Mouse (Mus musculus): Measurements from ENCODE around the gene Prpf31. TPM values are rescaled to one million over a fixed set of nuclear protein-coding genes. Genes with fewer than 3 reads are reported as not detected.

Prpf31 gene
- polyA plus RNA-seq (2012; rRNA removed; ENCODE audit: low replicate concordance) = 12.2 and 16.7 TPM in 2 replicates

GRCm38 (mm10) chr7:3629543-3630477, at the start of gene Prpf31, which contains the start of gene Tfpt:
Gene Prpf31 (plus strand): TSS chr7:3629985.
Gene Tfpt (minus strand): TSS chr7:3629929.

DNA sequence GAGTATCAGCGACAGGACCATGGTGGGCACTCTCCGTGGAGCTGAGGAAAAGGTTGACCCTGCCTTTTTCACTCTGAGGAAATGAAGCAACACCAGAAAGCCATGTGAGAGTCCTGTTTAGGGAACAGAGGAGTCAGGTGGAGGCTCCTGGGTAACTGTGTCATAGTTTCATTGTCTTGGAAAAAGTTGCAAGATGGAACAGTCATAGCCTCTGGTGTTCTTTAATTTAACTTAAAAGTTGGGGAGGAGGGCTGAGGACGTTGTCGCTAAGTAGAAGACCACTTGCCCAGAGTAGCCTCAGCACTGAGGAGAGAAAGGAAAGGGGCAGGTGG, 13.8 kb upstream of the Prpf31 start, which contains the start of gene Oscar:
Oscar (minus strand) TSS at position 101 of the 332 bp plus-strand sequence.

DNA sequence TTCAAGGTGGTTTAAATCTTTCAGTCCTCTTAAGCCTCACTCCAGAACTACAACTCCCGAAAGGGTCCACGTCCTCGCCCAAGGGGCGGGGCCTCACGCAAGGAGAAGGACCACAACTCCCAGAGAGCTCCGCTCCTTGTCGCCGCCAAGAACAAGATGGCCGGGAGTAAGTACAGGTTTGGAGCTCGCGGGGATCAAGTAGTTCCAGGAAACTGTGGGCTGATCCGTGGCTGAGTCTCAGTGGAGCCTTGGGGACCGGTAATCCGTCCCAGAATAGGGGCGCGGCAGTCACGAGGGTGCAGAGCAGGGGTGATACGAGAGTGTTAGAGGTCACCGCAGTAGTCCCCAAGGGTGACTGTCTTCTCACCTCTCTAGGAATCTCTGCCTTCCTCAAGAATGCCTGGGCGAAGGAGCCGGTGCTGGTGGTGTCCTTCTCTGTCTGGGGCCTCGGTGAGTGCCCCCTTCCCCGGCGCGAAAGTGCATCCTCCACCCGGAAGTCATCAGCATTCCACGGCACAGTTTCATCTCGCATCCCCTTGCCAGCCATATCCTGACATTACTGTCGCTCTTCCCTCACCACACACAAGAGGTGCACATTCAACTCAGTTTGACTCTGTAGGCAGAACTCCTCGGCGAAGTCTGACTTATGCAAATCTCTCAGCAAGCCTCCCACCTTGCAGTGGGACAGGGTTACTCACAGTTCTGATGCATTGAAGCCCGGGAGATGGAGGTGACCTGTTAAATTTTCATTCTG, 12.4 kb upstream of the Prpf31 start, which contains the start of gene Ndufa3:
Ndufa3 (plus strand) TSS at position 132 of the 754 bp plus-strand sequence.

GRCm38 (mm10) chr7:3644672-3645487, 15.1 kb downstream of the Prpf31 start, which contains the start of gene Cnot3:
Gene Cnot3 (plus strand): TSS chr7:3645268.

GRCm38 (mm10) chr7:3665215-3666114, 35.7 kb downstream of the Prpf31 start, which contains the start of gene Leng1:
Gene Leng1 (minus strand): TSS chr7:3665840.

GRCm38 (mm10) chr7:3677342-3677741, 47.6 kb downstream of the Prpf31 start, which contains the start of gene Tmc4:
Gene Tmc4 (minus strand): TSS chr7:3677553.

Other genes starting within 250 kb of the Prpf31 start
- gene Cacng8, start 239.3 kb upstream of the Prpf31 start, polyA plus RNA-seq (2012; rRNA removed; ENCODE audit: low replicate concordance) = 0.44 and 0.89 TPM in 2 replicates
- not detected in 2 replicates for gene Cacng6, start 205.8 kb upstream of the Prpf31 start, polyA plus RNA-seq (2012; rRNA removed; ENCODE audit: low replicate concordance)
- gene Tarm1, start 127.4 kb upstream of the Prpf31 start, polyA plus RNA-seq (2012; rRNA removed; ENCODE audit: low replicate concordance) = not detected in 2 replicates
- 0.26 TPM in 1 of 2 replicates, not detected in the other for gene Oscar, start 13.8 kb upstream of the Prpf31 start, polyA plus RNA-seq (2012; rRNA removed; ENCODE audit: low replicate concordance)
- 287 and 393 TPM in 2 replicates for gene Ndufa3, start 12.6 kb upstream of the Prpf31 start, polyA plus RNA-seq (2012; rRNA removed; ENCODE audit: low replicate concordance)
- 3.6 and 7.9 TPM in 2 replicates for gene Tfpt, start 56 bp upstream of the Prpf31 start, polyA plus RNA-seq (2012; rRNA removed; ENCODE audit: low replicate concordance)
- gene Cnot3, start 15.3 kb downstream of the Prpf31 start, polyA plus RNA-seq (2012; rRNA removed; ENCODE audit: low replicate concordance) = 87.7 and 89.5 TPM in 2 replicates
- 2.2 and 2.7 TPM in 2 replicates for gene Leng1, start 35.9 kb downstream of the Prpf31 start, polyA plus RNA-seq (2012; rRNA removed; ENCODE audit: low replicate concordance)
- 201 and 223 TPM in 2 replicates for gene Tmc4, start 47.6 kb downstream of the Prpf31 start, polyA plus RNA-seq (2012; rRNA removed; ENCODE audit: low replicate concordance)
- gene Tsen34, start 62.9 kb downstream of the Prpf31 start, polyA plus RNA-seq (2012; rRNA removed; ENCODE audit: low replicate concordance) = 92.9 and 131 TPM in 2 replicates
- gene Mboat7, start 63.5 kb downstream of the Prpf31 start, polyA plus RNA-seq (2012; rRNA removed; ENCODE audit: low replicate concordance) = 53.2 and 59.5 TPM in 2 replicates
- 322 and 616 TPM in 2 replicates for gene Rps9, start 74.0 kb downstream of the Prpf31 start, polyA plus RNA-seq (2012; rRNA removed; ENCODE audit: low replicate concordance)
- gene Pirb, start 90.4 kb downstream of the Prpf31 start, polyA plus RNA-seq (2012; rRNA removed; ENCODE audit: low replicate concordance) = 3.8 and 4.1 TPM in 2 replicates
- 0.07 TPM in 1 of 2 replicates, not detected in the other for gene Gm15448, start 195.7 kb downstream of the Prpf31 start, polyA plus RNA-seq (2012; rRNA removed; ENCODE audit: low replicate concordance)
- gene Pira2, start 215.1 kb downstream of the Prpf31 start, polyA plus RNA-seq (2012; rRNA removed; ENCODE audit: low replicate concordance) = 0.16 and 0.31 TPM in 2 replicates